ENCODE assay signal across 8 mouse cellular contexts in the genomic region with DNA sequence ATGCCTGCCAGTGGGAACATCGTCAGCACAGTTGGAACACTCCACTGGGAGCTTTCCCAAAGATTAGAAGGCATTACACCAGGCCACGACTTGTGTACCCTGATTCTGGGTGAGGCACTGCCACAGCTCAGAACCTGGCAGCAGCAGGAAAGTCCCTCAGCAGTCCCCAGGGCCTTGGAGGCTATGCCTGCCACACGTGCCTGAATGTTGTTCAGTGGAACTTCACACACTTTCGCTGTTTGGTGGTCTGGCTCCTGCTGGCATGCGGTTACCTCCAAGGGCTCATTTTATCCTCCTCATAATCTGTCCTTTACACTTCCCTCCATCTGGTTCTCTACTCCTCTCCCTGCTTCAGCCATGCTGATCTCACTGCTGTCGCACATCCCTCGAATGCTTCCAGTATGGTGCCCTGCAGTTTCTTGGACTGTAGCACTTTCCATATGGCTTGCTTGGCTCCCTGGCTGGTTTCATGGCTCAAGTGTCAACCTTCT. TPM values are rescaled to one million over a fixed set of nuclear protein-coding genes. Genes with fewer than 3 reads are reported as not detected.
DNase-seq lines count a peak whose midpoint lies in the region; ATAC-seq and TF ChIP-seq lines count a peak whose summit lies in the region.

No protein-coding gene starts in this region.

- H3K4me1 ChIP-seq in intestine, embryonic 14.5 days (replicated peaks; ENCODE audit: control insufficient read depth, insufficient read depth, low read length): peaks cover 25% of the 10 kb centered on the region
- H3K4me1 ChIP-seq in intestine, postnatal 0 days (replicated peaks; ENCODE audit: control insufficient read depth, insufficient read depth, low read length): peaks cover 12% of the 10 kb centered on the region; the same call in 1 of the 2 replicates
- H3K4me1 ChIP-seq in cerebellum, adult 2 months (ENCODE audit: control insufficient read depth, insufficient read depth, low read length): peaks cover 43% of the 10 kb centered on the region
- peaks cover 9 to 20% of the 10 kb centered on the region in 2 experiments for H3K4me1 ChIP-seq in heart, embryonic 14.5 days (ENCODE audit: control insufficient read depth in 2 of 2, insufficient read depth in 2 of 2, low read length in 2 of 2)
- peaks cover 30% of the 10 kb centered on the region for H3K4me1 ChIP-seq in liver, postnatal 0 days (ENCODE audit: insufficient read depth)

- TF ChIP-seq POLR2A in cerebellum, adult 2 months (IDR thresholded peaks at IDR 0.05; ENCODE audit: borderline replicate concordance, insufficient read depth, low read length): no peak

- no peak for DNase-seq in intestine, embryonic 14.5 days (ENCODE audit: low spot score)
- DNase-seq in cerebellum, adult 2 months: peak; percentile 78 to 90
- no peak for DNase-seq in liver, postnatal 0 days
- DNase-seq in embryo, embryonic 9.5 days (ENCODE audit: extremely low spot score): no peak
- no peak for DNase-seq in yolk sac, embryonic 10.5 days (ENCODE audit: low spot score)
- DNase-seq in layer of hippocampus, adult 8-10 months (ENCODE audit: low spot score in 2 of 2): no peak

- no peak overlapping the region for H3K9ac ChIP-seq in intestine, embryonic 14.5 days (ENCODE audit: low read length)
- H3K9ac ChIP-seq in intestine, postnatal 0 days (ENCODE audit: low read depth, low read length): no peak overlapping the region
- H3K9ac ChIP-seq in heart, embryonic 14.5 days (ENCODE audit: low read length): peak overlapping the region; percentile 91; the same call in 1 of the 2 replicates
- no peak overlapping the region for H3K9ac ChIP-seq in liver, postnatal 0 days (replicated peaks)

- no peak overlapping the region for H3K4me3 ChIP-seq in intestine, embryonic 14.5 days (ENCODE audit: low read depth, low read length)
- H3K4me3 ChIP-seq in intestine, postnatal 0 days (ENCODE audit: low read depth, low read length): no peak overlapping the region
- no peak overlapping the region for H3K4me3 ChIP-seq in cerebellum, adult 2 months (replicated peaks; ENCODE audit: insufficient read depth, low read depth, low read length)
- H3K4me3 ChIP-seq in heart, embryonic 14.5 days (ENCODE audit: control insufficient read depth in 1 of 2, insufficient read depth in 1 of 2, low read depth in 1 of 2, low read length in 2 of 2): no peak overlapping the region
- peak overlapping the region; percentile 61; the same call in 1 of the 2 replicates for H3K4me3 ChIP-seq in liver, postnatal 0 days (ENCODE audit: low read depth, low read length)

- no peak for ATAC-seq in intestine, embryonic 14.5 days (replicated peaks; ENCODE audit: low FRiP score, low TSS enrichment, low read depth)
- ATAC-seq in intestine, postnatal 0 days: no peak
- ATAC-seq in heart, embryonic 14.5 days (ENCODE audit: insufficient number of reproducible peaks, insufficient read depth, low FRiP score, low read depth): no peak
- no peak for ATAC-seq in liver, postnatal 0 days

- no peaks in the 10 kb centered on the region for H3K9me3 ChIP-seq in intestine, embryonic 14.5 days (ENCODE audit: control insufficient read depth, low read length)
- no peaks in the 10 kb centered on the region for H3K9me3 ChIP-seq in intestine, postnatal 0 days (ENCODE audit: control insufficient read depth)
- no peaks in the 10 kb centered on the region for H3K9me3 ChIP-seq in heart, embryonic 14.5 days (ENCODE audit: control insufficient read depth, low read length)
- no peaks in the 10 kb centered on the region for H3K9me3 ChIP-seq in liver, postnatal 0 days (ENCODE audit: low read length)

- peak overlapping the region; percentile 98; the same call in 1 of the 2 replicates for H3K27ac ChIP-seq in intestine, embryonic 14.5 days (ENCODE audit: low read depth)
- H3K27ac ChIP-seq in intestine, postnatal 0 days (ENCODE audit: low read depth, low read length): no peak overlapping the region
- peak overlapping the region; percentile 92 for H3K27ac ChIP-seq in cerebellum, adult 2 months (ENCODE audit: insufficient read depth, low read length)
- peak overlapping the region in 1 of 2 experiments; percentile 99; a peak in 1 of 4 replicates for H3K27ac ChIP-seq in heart, embryonic 14.5 days (replicated peaks in 1 of 2; ENCODE audit: control insufficient read depth in 1 of 2, insufficient read depth in 1 of 2, low read depth in 2 of 2, low read length in 2 of 2)
- H3K27ac ChIP-seq in liver, postnatal 0 days (ENCODE audit: low read depth): no peak overlapping the region

- no peak for TF ChIP-seq EP300 in liver, postnatal 0 days (IDR thresholded peaks at IDR 0.05; ENCODE audit: low read depth)

- WGBS in intestine, embryonic 14.5 days: 82% methylated on average over 7 of the region's 7 CpGs
- WGBS in intestine, postnatal 0 days: 75% methylated on average over 7 of the region's 7 CpGs
- WGBS in cerebellum, adult 2 months: 7% methylated on average over 7 of the region's 7 CpGs
- 71% methylated on average over 7 of the region's 7 CpGs for WGBS in heart, embryonic 14.5 days
- WGBS in liver, postnatal 0 days (ENCODE audit: insufficient replicate concordance): 86% methylated on average over 7 of the region's 7 CpGs

- TF ChIP-seq CTCF in intestine, postnatal 0 days (IDR thresholded peaks at IDR 0.05; ENCODE audit: low read depth): no peak
- no peak for TF ChIP-seq CTCF in cerebellum, adult 2 months (IDR thresholded peaks at IDR 0.05; ENCODE audit: borderline replicate concordance, insufficient read depth, low read depth, low read length)
- TF ChIP-seq CTCF in liver, postnatal 0 days (IDR thresholded peaks at IDR 0.05; ENCODE audit: low read depth): no peak

- peaks cover 45% of the 10 kb centered on the region for H3K36me3 ChIP-seq in intestine, embryonic 14.5 days (ENCODE audit: control insufficient read depth, insufficient read depth, low read length)
- peaks cover 24% of the 10 kb centered on the region for H3K36me3 ChIP-seq in intestine, postnatal 0 days (ENCODE audit: control insufficient read depth, insufficient read depth)
- peaks cover 49% of the 10 kb centered on the region for H3K36me3 ChIP-seq in heart, embryonic 14.5 days (ENCODE audit: control insufficient read depth, insufficient read depth, low read length)
- H3K36me3 ChIP-seq in liver, postnatal 0 days (replicated peaks; ENCODE audit: insufficient read depth, low read length): peaks cover 57% of the 10 kb centered on the region

- H3K4me2 ChIP-seq in intestine, embryonic 14.5 days (ENCODE audit: low read length): no peak overlapping the region; the same call in 1 of the 2 replicates
- H3K4me2 ChIP-seq in intestine, postnatal 0 days (replicated peaks; ENCODE audit: low read depth): no peak overlapping the region
- peak overlapping the region; percentile 98; the same call in 1 of the 2 replicates for H3K4me2 ChIP-seq in heart, embryonic 14.5 days (ENCODE audit: low read length)
- peak overlapping the region; percentile 94 for H3K4me2 ChIP-seq in liver, postnatal 0 days (ENCODE audit: low read depth, low read length)

- no peaks in the 10 kb centered on the region for H3K27me3 ChIP-seq in intestine, embryonic 14.5 days (replicated peaks; ENCODE audit: control insufficient read depth, insufficient read depth, low read length)
- H3K27me3 ChIP-seq in intestine, postnatal 0 days (replicated peaks; ENCODE audit: control insufficient read depth, insufficient read depth, low read length): no peaks in the 10 kb centered on the region
- no peaks in the 10 kb centered on the region for H3K27me3 ChIP-seq in cerebellum, adult 2 months (ENCODE audit: control insufficient read depth, insufficient read depth, low read length)
- no peaks in the 10 kb centered on the region for H3K27me3 ChIP-seq in heart, embryonic 14.5 days (ENCODE audit: control insufficient read depth, insufficient read depth, low read length)
- H3K27me3 ChIP-seq in liver, postnatal 0 days (ENCODE audit: insufficient read depth, low read length): no peaks in the 10 kb centered on the region

RNA-seq across cellular contexts. Expression of a gene that starts 4.0 kb away (rescaled TPM):
- polyA plus RNA-seq in intestine, embryonic 14.5 days (2014; fragmentation: Nextera tagmentation; extraction: Ambion mirVana): 14.2 and 14.7 TPM in 2 replicates
- 12.9 and 15.4 TPM in 2 replicates for polyA plus RNA-seq in intestine, postnatal 0 days (2015; fragmentation: Nextera tagmentation; extraction: Ambion mirVana)
- 3.2 and 3.4 TPM in 2 replicates for polyA plus RNA-seq in cerebellum, adult 2 months (2012; rRNA removed)
- 78.6 and 81.6 TPM in 2 replicates for polyA plus RNA-seq in heart, embryonic 14.5 days (2014; fragmentation: Nextera tagmentation; extraction: Ambion mirVana)
- 0.51 and 0.88 TPM in 2 replicates for polyA plus RNA-seq in liver, postnatal 0 days (2015; fragmentation: Nextera tagmentation; extraction: Ambion mirVana)
- total RNA-seq in layer of hippocampus, adult 8-10 months (2022): under 1 TPM; 0.16 to 0.39 (median 0.23) TPM

Comparison
In these comparisons a context has a peak if more than half of its experiments do, and no peak if none do; other contexts are left out.
1. H3K27ac ChIP-seq: peak in intestine, embryonic 14.5 days (single experiment) and cerebellum, adult 2 months (single experiment); none in intestine, postnatal 0 days (single experiment) and liver, postnatal 0 days (single experiment).
2. DNase-seq: peak in cerebellum, adult 2 months (2 of 2); none in intestine, embryonic 14.5 days (single experiment), liver, postnatal 0 days (single experiment), embryo, embryonic 9.5 days (single experiment), yolk sac, embryonic 10.5 days (single experiment) and layer of hippocampus, adult 8-10 months (0 of 2).
3. H3K4me2 ChIP-seq: peak in heart, embryonic 14.5 days (single experiment) and liver, postnatal 0 days (single experiment); none in intestine, embryonic 14.5 days (single experiment) and intestine, postnatal 0 days (single experiment).